Mouse (Mus musculus) CH12.LX (cell line): ENCODE measurements around the gene Moap1. TPM values are rescaled to one million over a fixed set of nuclear protein-coding genes. Genes with fewer than 3 reads are reported as not detected.

Experiments
- DNase-seq: peaks from one replicate; pipeline ENCODE4 v3.0.0-alpha.2; 2013; ENCODE audit errors: extremely low read depth
- H3K27ac ChIP-seq: 2 replicates; pipeline ENCODE4 v1.5.1; 2012; ENCODE audit warnings: low read depth, mild to moderate bottlenecking, control low read depth, moderate library complexity; ENCODE audit not compliant: insufficient read depth
- H3K27me3 ChIP-seq: replicated peaks from 2 replicates; pipeline ENCODE3; 2012; ENCODE audit warnings: inconsistent platforms
- H3K36me3 ChIP-seq, 2 experiments: replicated peaks in 1 of 2; 2 replicates each; pipeline versions ENCODE3 to v1.6.1; 2012; ENCODE audit warnings: inconsistent platforms in 1 of 2, low read length in 1 of 2, mild to moderate bottlenecking in 1 of 2, mixed read lengths in 1 of 2, moderate library complexity in 1 of 2; ENCODE audit not compliant: control insufficient read depth in 1 of 2, insufficient read depth in 1 of 2
- H3K4me1 ChIP-seq, 2 experiments: 2 replicates each; pipeline ENCODE4 v1.6.1; 2012; ENCODE audit warnings: inconsistent platforms in 1 of 2, moderate library complexity in 1 of 2; ENCODE audit not compliant: insufficient read depth in 2 of 2, control insufficient read depth in 1 of 2
- H3K4me2 ChIP-seq: 2 replicates; pipeline ENCODE4 v1.6.1; 2012; ENCODE audit warnings: low read depth, mild to moderate bottlenecking, control low read depth; ENCODE audit not compliant: poor library complexity, insufficient read depth, severe bottlenecking
- H3K4me3 ChIP-seq, 3 experiments: fragments of 150-350 bp in 1 of 3; sonication (generic) in 1 of 3; replicated peaks in 1 of 3; 2 replicates each; pipeline versions ENCODE3 to v1.5.1; 2011 to 2012; ENCODE audit warnings: low read depth in 2 of 3, low read length in 2 of 3, mild to moderate bottlenecking in 2 of 3, moderate library complexity in 2 of 3, control low read depth in 1 of 3, improper control_type of control experiment in 1 of 3, inconsistent platforms in 1 of 3, mixed read lengths in 1 of 3; ENCODE audit not compliant: poor library complexity in 1 of 3
- H3K79me2 ChIP-seq: replicated peaks from 2 replicates; pipeline ENCODE4 v1.6.1; 2012; ENCODE audit warnings: mild to moderate bottlenecking, moderate library complexity; ENCODE audit not compliant: control insufficient read depth, poor library complexity, insufficient read depth, severe bottlenecking; ENCODE audit errors: extremely low read depth
- H3K9ac ChIP-seq: 2 replicates; pipeline ENCODE4 v1.6.1; 2012; ENCODE audit warnings: low read depth, mild to moderate bottlenecking, control low read depth, moderate library complexity; ENCODE audit not compliant: insufficient read depth
- H3K9me3 ChIP-seq: replicated peaks from 2 replicates; pipeline ENCODE3; 2012; ENCODE audit warnings: low read length, inconsistent platforms, mixed read lengths
- BHLHE40 ChIP-seq: IDR thresholded peaks from 2 replicates; pipeline ENCODE4 v1.6.1; 2011; ENCODE audit warnings: mild to moderate bottlenecking, low read depth, low read length, improper control_type of control experiment
- CHD1 ChIP-seq: IDR thresholded peaks from 2 replicates; pipeline ENCODE4 v1.6.1; 2012; ENCODE audit warnings: low read depth, low read length, improper control_type of control experiment, inconsistent platforms
- CHD2 ChIP-seq: IDR thresholded peaks from 2 replicates; pipeline ENCODE4 v1.6.1; 2011; ENCODE audit warnings: low read length, improper control_type of control experiment
- CTCF ChIP-seq, 2 experiments: IDR thresholded peaks in 1 of 2; conservative IDR thresholded peaks in 1 of 2; 2 replicates each; pipeline ENCODE4 v1.5.1; 2011 to 2012; ENCODE audit warnings: low read depth in 2 of 2, low read length in 2 of 2, improper control_type of control experiment in 1 of 2, inconsistent platforms in 1 of 2, mild to moderate bottlenecking in 1 of 2, moderate library complexity in 1 of 2
- E2F4 ChIP-seq: IDR thresholded peaks from 2 replicates; pipeline ENCODE4 v1.6.1; 2011; ENCODE audit warnings: low read depth, low read length, improper control_type of control experiment; ENCODE audit not compliant: insufficient replicate concordance
- ELF1 ChIP-seq: IDR thresholded peaks from 2 replicates; pipeline ENCODE4 v1.6.1; 2014; ENCODE audit warnings: low read depth, mild to moderate bottlenecking, inconsistent platforms, low read length, improper control_type of control experiment
- EP300 ChIP-seq: IDR thresholded peaks from 2 replicates; pipeline ENCODE4 v1.6.1; 2011; ENCODE audit warnings: low read length, improper control_type of control experiment
- ETS1 ChIP-seq: conservative IDR thresholded peaks from 2 replicates; pipeline ENCODE4 v1.6.1; 2012; ENCODE audit warnings: low read depth, mild to moderate bottlenecking, inconsistent platforms, low read length, improper control_type of control experiment, moderate library complexity
- GABPA ChIP-seq: IDR thresholded peaks from 2 replicates; pipeline ENCODE4 v1.6.1; 2012; ENCODE audit warnings: low read depth, low read length, improper control_type of control experiment, inconsistent platforms; ENCODE audit not compliant: insufficient replicate concordance
- HCFC1 ChIP-seq: IDR thresholded peaks from 2 replicates; pipeline ENCODE4 v1.6.1; 2012; ENCODE audit warnings: low read depth, mild to moderate bottlenecking, inconsistent platforms, low read length, improper control_type of control experiment
- IRF4 ChIP-seq: IDR thresholded peaks from 2 replicates; pipeline ENCODE4 v1.6.1; 2014; ENCODE audit warnings: low read depth, mild to moderate bottlenecking, inconsistent platforms, low read length, improper control_type of control experiment
- JUN ChIP-seq: IDR thresholded peaks from 2 replicates; pipeline ENCODE4 v1.6.1; 2011; ENCODE audit warnings: low read depth, mild to moderate bottlenecking, low read length, improper control_type of control experiment, moderate library complexity; ENCODE audit not compliant: insufficient read depth
- JUND ChIP-seq: conservative IDR thresholded peaks from 2 replicates; pipeline ENCODE4 v1.6.1; 2011; ENCODE audit warnings: low read depth, low read length, improper control_type of control experiment
- KAT2A ChIP-seq: IDR thresholded peaks from 2 replicates; pipeline ENCODE4 v1.6.1; 2012; ENCODE audit warnings: low read length, improper control_type of control experiment, inconsistent platforms; ENCODE audit not compliant: insufficient replicate concordance
- MAFK ChIP-seq: IDR thresholded peaks from 2 replicates; pipeline ENCODE4 v1.6.1; 2011; ENCODE audit warnings: low read length, improper control_type of control experiment; ENCODE audit not compliant: insufficient replicate concordance
- MAX ChIP-seq: IDR thresholded peaks from 2 replicates; pipeline ENCODE4 v1.6.1; 2011; ENCODE audit warnings: low read length, improper control_type of control experiment
- MAZ ChIP-seq: IDR thresholded peaks from 2 replicates; pipeline ENCODE4 v1.6.1; 2012; ENCODE audit warnings: low read depth, mild to moderate bottlenecking, inconsistent platforms, low read length, improper control_type of control experiment, moderate library complexity
- MEF2A ChIP-seq: IDR thresholded peaks from 2 replicates; pipeline ENCODE4 v1.6.1; 2014; ENCODE audit warnings: low read depth, mild to moderate bottlenecking, inconsistent platforms, low read length, improper control_type of control experiment, borderline replicate concordance
- MXI1 ChIP-seq: IDR thresholded peaks from 2 replicates; pipeline ENCODE4 v1.6.1; 2011; ENCODE audit warnings: mild to moderate bottlenecking, low read depth, low read length, improper control_type of control experiment
- MYC ChIP-seq: IDR thresholded peaks from 2 replicates; pipeline ENCODE4 v1.6.1; 2011; ENCODE audit warnings: low read depth, mild to moderate bottlenecking, improper control_type of control experiment, low read length
- NELFE ChIP-seq: IDR thresholded peaks from 2 replicates; pipeline ENCODE4 v1.6.1; 2011; ENCODE audit warnings: low read depth, low read length, improper control_type of control experiment
- NRF1 ChIP-seq: IDR thresholded peaks from 2 replicates; pipeline ENCODE4 v1.6.1; 2014; ENCODE audit warnings: low read depth, mild to moderate bottlenecking, inconsistent platforms, low read length, improper control_type of control experiment, moderate library complexity
- PAX5 ChIP-seq: IDR thresholded peaks from 2 replicates; pipeline ENCODE4 v1.6.1; 2012; ENCODE audit warnings: low read length, inconsistent platforms, mixed read lengths
- POLR2A ChIP-seq: IDR thresholded peaks from 2 replicates; pipeline ENCODE4 v1.6.1; 2011; ENCODE audit warnings: low read depth, mild to moderate bottlenecking, improper control_type of control experiment, low read length
- POLR2AphosphoS2 ChIP-seq: IDR thresholded peaks from 2 replicates; pipeline ENCODE4 v1.6.1; 2011; ENCODE audit warnings: low read depth, low read length, improper control_type of control experiment
- RAD21 ChIP-seq: IDR thresholded peaks from 2 replicates; pipeline ENCODE4 v1.6.1; 2011; ENCODE audit warnings: low read depth, mild to moderate bottlenecking, low read length, improper control_type of control experiment, moderate library complexity
- RCOR1 ChIP-seq: conservative IDR thresholded peaks from 2 replicates; pipeline ENCODE4 v1.6.1; 2012; ENCODE audit warnings: low read depth, mild to moderate bottlenecking, inconsistent platforms, low read length, improper control_type of control experiment
- SIN3A ChIP-seq: IDR thresholded peaks from 2 replicates; pipeline ENCODE4 v1.6.1; 2012; ENCODE audit warnings: low read length, improper control_type of control experiment, inconsistent platforms
- SMC3 ChIP-seq: IDR thresholded peaks from 2 replicates; pipeline ENCODE4 v1.6.1; 2011; ENCODE audit warnings: low read depth, low read length, improper control_type of control experiment
- TBP ChIP-seq: conservative IDR thresholded peaks from 2 replicates; pipeline ENCODE4 v1.6.1; 2011; ENCODE audit warnings: low read depth, low read length, improper control_type of control experiment
- TCF12 ChIP-seq: IDR thresholded peaks from 2 replicates; pipeline ENCODE4 v1.6.1; 2014; ENCODE audit warnings: low read depth, mild to moderate bottlenecking, inconsistent platforms, low read length, improper control_type of control experiment
- USF2 ChIP-seq: conservative IDR thresholded peaks from 2 replicates; pipeline ENCODE4 v1.6.1; 2011; ENCODE audit warnings: low read depth, low read length, improper control_type of control experiment
- ZC3H11A ChIP-seq: IDR thresholded peaks from 2 replicates; pipeline ENCODE4 v1.6.1; 2012; ENCODE audit warnings: low read depth, mild to moderate bottlenecking, inconsistent platforms, low read length, improper control_type of control experiment
- ZKSCAN1 ChIP-seq: IDR thresholded peaks from 2 replicates; pipeline ENCODE4 v1.6.1; 2012; ENCODE audit warnings: low read depth, inconsistent platforms, low read length, improper control_type of control experiment, borderline replicate concordance
- ZMIZ1 ChIP-seq: IDR thresholded peaks from 2 replicates; pipeline ENCODE4 v1.6.1; 2012; ENCODE audit warnings: low read depth, mild to moderate bottlenecking, inconsistent platforms, low read length, improper control_type of control experiment
- ZNF384 ChIP-seq: IDR thresholded peaks from 2 replicates; pipeline ENCODE4 v1.6.1; 2012; ENCODE audit warnings: low read depth, low read length, improper control_type of control experiment, inconsistent platforms
- dilution Hi-C: fragments of 300-500 bp; cut with MboI; formaldehyde crosslinking; loops from 2 replicates; pipeline ENCODE4 v1.14.3; 2020; ENCODE audit warnings: low sequenced_read_pairs; ENCODE audit not compliant: extremely low pct_unique_long_range_greater_than_20kb, extremely low pct_ligation_motif_present
- in situ Hi-C: fragments of 300-500 bp; cut with MboI; formaldehyde crosslinking; loops from 3 replicates; pipeline ENCODE4 v1.14.3; 2019; ENCODE audit warnings: low sequenced_read_pairs, low pct_ligation_motif_present, low pct_unique_long_range_greater_than_20kb, mixed read lengths
- polyA plus RNA-seq: library from polyadenylated mRNA; unstranded; fragments of >175 nt; gene quantifications from 2 replicates; pipeline ENCODE4 v1.2.1, GENCODE M21; 2012; ENCODE audit warnings: low read depth; ENCODE audit not compliant: insufficient read length
- total RNA-seq, 2 experiments: library from RNA; depleted of rRNA; stranded (reverse); fragments of 300-350 nt in 1 of 2; fragments of >200 nt in 1 of 2; gene quantifications; 2 replicates each; pipeline ENCODE4 v1.2.3; 2012 to 2014

The Moap1 gene
- total RNA-seq (2012; rRNA removed) (7.1 and 7.9 TPM in 2 replicates), total RNA-seq (2014; rRNA removed) (5.5 and 12.7 TPM in 2 replicates), polyA plus RNA-seq (6.1 and 15.4 TPM in 2 replicates)

GRCm38 (mm10) chr12:102743589-102744574 is at the start of gene Moap1, which contains the start of gene Tmem251:
Gene Moap1, minus strand, starts transcription at chr12:102743661.
Gene Tmem251, plus strand, starts transcription at chr12:102743762.
- peak within 1 kb of the TSS; percentile 90 for H3K4me2 ChIP-seq
- peak; percentile 90 for DNase-seq
- H3K9ac ChIP-seq, result peak within 1 kb of the TSS; percentile 81
- H3K4me1 ChIP-seq, result peaks cover 0 to 33% of the 10 kb centered on the region in 2 experiments; a peak in 2 of 4 replicates
- peaks cover 35% of the 10 kb centered on the region for H3K79me2 ChIP-seq
- dilution Hi-C loops, result no loop called here
- H3K9me3 ChIP-seq, result no peaks in the 10 kb centered on the region
- H3K27ac ChIP-seq, result peak within 1 kb of the TSS; percentile 65
- in situ Hi-C loops, result loop anchor here (10.0 kb wide), 1 partner anchor 321 kb away; no protein-coding TSS in a partner anchor
- peaks cover 7 to 47% of the 10 kb centered on the region in 2 experiments for H3K36me3 ChIP-seq
- H3K4me3 ChIP-seq, result peak within 1 kb of the TSS; percentile 78 to 84 (median 80)
- H3K27me3 ChIP-seq, result no peaks in the 10 kb centered on the region
- 0 out of 2 replicates have a peak, but pooled peaks have one; percentile 16 for TF ChIP-seq GABPA
- peak; percentile 81 for TF ChIP-seq MXI1
- TF ChIP-seq MAFK, result no peak
- TF ChIP-seq ZMIZ1, result peak; percentile 88
- no peak for TF ChIP-seq CTCF (conservative IDR thresholded peaks at IDR 0.05 in 1 of 2, IDR thresholded peaks at IDR 0.05 in 1 of 2; ENCODE audit: low read depth in 2 of 2, low read length in 2 of 2)
- TF ChIP-seq ZC3H11A, result no peak
- no peak for TF ChIP-seq ZNF384
- TF ChIP-seq JUN, result no peak
- no peak for TF ChIP-seq EP300
- no peak for TF ChIP-seq SMC3
- TF ChIP-seq ETS1, result no peak; the same call in 1 of the 2 replicates
- TF ChIP-seq JUND, result no peak
- peak; percentile 78 for TF ChIP-seq NELFE
- TF ChIP-seq KAT2A, result 0 out of 2 replicates have a peak, but pooled peaks have one; percentile 46
- no peak for TF ChIP-seq MAZ
- no peak for TF ChIP-seq NRF1
- peak; percentile 68 for TF ChIP-seq MAX
- TF ChIP-seq POLR2A, result peak; percentile 87
- no peak for TF ChIP-seq CHD2
- TF ChIP-seq HCFC1, result peak; percentile 78
- TF ChIP-seq MYC, result 0 out of 2 replicates have a peak, but pooled peaks have one; percentile 43
- no peak for TF ChIP-seq PAX5
- no peak for TF ChIP-seq CHD1
- no peak for TF ChIP-seq USF2
- peak; percentile 81 for TF ChIP-seq TCF12
- no peak for TF ChIP-seq MEF2A
- TF ChIP-seq ZKSCAN1, result no peak
- TF ChIP-seq TBP, result peak; percentile 37; the same call in 1 of the 2 replicates
- TF ChIP-seq RAD21, result no peak
- TF ChIP-seq SIN3A, result peak; percentile 92
- TF ChIP-seq BHLHE40, result peak; percentile 87
- TF ChIP-seq POLR2AphosphoS2, result peak; percentile 76; the same call in 1 of the 2 replicates
- TF ChIP-seq E2F4, result 0 out of 2 replicates have a peak, but pooled peaks have one; percentile 66
- peak; percentile 86 for TF ChIP-seq ELF1
- peak; percentile 72; the same call in 1 of the 2 replicates for TF ChIP-seq RCOR1
- TF ChIP-seq IRF4, result peak; percentile 50; the same call in 1 of the 2 replicates
